Mouse (Mus musculus): Measurements from ENCODE around the gene Lpcat2.
"Not testable (repeated sequence)": the region's sequence is repeated elsewhere in the genome, so short reads cannot be mapped to it uniquely, and the experiment has no call there.

The Lpcat2 gene

DNA sequence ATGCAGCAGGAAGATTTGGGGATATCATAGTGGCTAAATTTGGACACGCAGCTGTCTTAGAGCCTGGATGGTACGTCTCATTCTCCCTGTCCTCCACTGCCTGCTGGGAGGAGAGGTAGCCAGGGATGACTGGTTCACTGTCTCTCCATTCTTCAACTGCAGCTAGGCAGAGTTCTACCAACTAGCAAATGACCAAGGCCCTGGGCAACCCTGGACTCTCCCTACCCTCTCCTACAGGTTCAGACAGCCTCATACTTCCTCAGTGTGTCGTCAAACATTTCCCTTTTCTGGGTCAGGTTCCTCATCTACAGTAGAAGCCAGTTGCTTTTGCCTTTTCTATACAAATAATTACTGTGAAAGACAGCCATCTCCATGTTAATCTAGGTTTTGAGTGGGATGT is 466 bp upstream of the Lpcat2 start:
- no peak for DNase-seq

DNA sequence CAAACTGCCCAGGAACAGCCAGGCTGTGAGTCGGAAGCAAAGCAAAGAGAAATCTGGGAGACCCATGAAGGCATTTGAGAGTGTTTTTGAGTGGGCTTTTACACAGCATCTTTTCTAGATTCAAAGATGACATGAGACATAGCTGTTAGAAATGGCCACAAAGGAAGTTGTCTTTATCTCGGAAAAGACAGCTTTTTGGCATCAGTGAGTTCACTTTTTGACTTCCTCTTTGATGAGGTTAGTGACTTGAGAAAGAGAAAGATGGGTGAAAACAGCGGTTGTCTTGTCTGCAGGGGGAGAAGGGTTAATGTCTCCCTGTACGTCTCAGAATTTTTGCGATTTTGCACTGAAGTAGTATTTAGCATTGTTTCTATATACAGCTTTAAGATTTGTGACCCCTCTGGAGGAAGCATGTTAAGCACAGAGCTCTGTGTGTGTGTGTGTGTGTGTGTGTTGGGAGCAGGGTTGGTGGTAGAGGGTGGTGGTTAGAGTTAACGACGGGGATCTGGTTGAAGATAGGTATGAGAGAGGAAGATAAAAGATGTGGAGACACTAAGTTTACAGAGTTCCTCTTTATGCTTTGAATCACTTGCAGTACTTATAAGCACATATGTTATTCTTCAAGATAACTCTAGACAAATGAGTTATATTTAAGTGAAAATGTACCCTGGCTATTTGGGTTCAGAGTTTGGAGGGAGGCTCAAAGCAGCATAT is 1.3 kb downstream of the Lpcat2 start:
- no peak for DNase-seq

DNA sequence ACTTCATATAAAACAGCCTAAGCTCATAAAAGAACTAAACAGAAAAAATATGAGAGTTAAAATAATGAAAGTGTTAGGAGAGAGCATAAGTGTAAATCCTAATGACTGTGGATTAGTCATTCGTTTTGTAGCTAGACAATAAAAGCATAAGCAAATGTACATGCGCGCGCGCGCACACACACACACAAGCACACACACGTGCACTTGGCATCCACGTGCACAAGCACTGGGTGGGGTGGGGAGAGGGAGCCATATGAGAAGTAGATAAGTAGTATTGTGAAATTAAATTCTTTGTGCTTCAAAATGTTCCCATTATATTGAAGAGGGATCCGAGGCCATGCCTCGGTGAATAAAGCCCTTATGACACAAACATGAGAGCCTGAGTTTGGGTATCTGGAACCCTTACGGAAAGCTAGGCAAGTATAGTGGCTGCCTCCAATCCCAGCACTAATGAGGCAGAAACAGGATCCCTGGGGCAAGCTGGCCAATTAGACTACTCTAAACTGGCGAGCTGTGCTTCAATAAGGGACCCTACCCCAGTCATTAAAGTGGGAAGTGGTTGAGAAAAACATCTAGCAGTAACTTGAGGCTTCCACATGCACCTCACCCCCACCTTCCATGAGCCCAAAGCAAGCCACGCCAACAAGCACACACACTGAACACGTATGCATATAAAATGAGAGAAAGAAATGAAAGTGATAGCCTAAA is 3.5 kb downstream of the Lpcat2 start:
- DNase-seq, result no peak

DNA sequence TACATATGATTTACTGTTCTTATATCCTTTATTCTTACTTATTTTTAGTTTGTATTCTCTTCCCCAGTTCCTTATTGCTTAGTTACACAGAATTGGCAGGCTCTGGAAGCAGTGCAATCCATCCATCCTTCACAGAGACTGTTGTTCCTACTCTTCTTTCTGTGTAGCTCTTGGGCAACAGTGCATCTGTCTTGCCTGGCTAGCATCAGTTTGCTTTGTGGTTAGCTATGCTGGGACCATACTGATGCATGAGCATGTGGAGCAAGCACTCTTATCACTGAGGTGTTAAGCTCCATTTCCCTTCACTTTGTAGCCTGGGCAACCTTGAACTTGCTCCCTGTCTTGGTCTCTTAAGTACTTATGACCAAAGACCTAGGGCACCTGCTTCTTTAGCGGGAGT is 6.8 kb downstream of the Lpcat2 start:
- no peak for DNase-seq

DNA sequence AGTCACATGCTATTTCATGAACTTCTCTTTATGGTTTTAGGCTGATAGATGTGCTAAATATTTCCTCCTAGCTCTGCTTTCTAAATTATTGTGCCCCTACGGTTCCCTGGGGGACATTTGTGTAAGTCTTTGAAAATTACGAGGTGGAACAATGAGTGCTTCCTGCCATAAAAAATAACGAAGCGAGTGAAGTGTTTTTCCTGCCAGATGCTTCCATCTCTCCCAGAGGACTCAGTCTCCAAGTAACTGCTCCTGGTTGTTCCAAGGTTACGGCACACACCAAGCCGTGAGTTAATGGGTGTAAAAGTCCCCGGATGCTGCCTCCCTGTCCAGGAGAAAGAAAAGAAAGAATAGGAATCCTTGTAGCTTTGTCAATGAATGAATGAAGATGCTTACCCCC is 15.1 kb downstream of the Lpcat2 start:
- no peak for DNase-seq

DNA sequence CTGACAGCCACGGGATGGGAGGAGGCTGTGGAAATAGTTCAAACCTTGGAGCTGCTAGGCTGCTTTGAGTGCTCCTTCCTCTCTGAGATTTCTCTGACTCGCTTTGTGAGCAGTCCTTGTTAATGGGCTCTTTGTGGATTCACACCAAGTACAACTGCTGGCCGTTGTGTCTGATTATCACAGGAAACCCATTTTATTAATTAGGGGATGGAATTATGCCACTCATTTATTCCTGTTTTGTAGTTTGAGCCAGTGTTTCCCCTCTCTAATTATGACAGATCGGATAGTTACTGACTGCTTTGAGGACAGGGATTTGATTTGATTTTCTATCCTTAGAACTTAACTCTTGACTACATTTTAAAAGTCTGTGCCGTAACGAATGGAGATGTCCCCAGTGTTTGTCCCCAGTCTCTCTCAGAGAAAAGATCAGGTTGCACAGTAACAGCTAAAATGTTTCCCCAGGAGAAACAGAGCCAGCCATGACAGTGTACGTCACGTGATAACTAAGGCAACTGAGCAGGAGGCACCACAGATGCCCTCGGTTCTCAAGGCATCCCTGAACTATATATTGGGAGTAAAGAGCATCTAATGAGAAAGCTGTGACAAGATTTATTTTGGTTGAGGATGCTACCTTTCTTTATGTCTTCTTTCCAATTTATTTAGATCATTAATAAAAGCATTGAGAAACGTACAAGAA is 17.1 kb downstream of the Lpcat2 start:
- DNase-seq, result no peak

DNA sequence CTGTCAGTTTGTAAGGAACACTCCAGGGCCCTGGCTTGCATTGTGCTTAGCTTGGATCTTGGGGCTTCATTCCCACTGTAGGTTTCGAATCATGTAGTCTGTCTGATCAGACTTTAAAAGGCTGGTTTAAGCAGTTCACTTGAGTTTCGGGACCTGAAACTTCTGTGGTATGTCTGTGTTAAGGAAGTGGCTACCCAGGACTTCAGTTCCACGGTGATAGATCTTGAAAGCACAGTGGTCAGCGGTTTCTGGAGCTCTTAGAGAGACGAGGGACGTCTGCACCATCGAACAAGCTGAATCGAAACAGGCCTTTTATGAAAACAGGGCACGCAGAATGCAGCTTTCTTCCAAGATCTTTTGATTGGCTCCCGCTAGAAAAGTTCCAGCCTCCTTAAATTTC is 20.7 kb downstream of the Lpcat2 start:
- no peak for DNase-seq

DNA sequence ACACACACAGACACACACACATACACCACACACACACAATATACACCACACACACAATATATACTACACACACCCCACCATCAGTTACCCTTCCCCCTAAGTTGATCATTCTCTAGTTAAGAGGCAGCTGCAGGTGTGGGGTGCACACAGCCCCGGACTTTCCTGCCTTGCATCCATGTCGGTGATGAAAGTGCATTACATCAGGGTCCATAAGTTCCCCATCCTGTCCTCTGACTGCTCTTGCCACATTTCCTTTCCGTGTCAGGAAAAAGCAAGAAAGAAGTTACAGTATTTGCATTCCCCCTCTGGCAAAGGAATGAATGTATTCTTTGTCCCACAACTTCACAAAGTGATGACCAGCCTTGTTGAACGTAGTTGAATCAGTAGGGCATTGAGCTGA is 26.1 kb downstream of the Lpcat2 start:
- no peak for DNase-seq

DNA sequence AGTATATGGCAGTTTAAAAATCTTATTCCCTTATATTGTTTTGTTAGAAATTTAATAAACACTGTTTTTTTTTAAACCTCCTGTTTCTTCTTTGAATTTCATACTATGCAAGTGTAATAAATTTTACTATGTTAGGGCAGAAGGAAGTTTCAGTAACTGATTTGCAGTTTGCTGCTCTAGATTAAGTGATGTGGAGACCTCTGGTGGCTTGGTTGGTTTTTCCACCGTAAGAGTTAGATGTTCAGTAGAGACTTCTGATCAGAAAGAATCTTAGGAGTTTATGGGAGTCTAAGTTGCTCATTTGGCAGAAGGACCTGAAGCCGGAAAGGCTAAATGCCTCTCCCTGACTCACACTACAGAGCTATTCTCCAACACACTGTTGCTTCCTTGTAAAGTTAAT is 28.6 kb downstream of the Lpcat2 start:
- peak; percentile 7 for DNase-seq

DNA sequence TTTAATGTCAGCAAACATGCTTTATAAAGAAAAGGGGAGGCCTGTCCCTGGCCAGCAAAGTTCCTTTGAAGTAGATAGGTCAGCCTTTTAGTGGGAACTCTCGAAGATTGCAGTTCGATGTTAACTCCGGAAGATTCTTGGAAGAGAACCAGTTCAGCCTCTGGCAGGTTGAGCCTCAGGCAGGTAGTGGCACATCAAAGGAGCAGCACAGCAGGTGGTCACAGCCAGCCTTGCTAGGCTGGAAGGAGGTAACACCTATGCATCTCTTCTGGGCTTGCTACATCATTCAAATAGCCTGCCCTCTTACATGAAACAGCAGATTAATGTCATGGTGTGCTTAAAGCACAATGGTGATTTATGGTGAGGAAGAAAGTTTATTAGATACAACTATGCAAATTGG is 37.1 kb downstream of the Lpcat2 start:
- not testable (repeated sequence) for DNase-seq

DNA sequence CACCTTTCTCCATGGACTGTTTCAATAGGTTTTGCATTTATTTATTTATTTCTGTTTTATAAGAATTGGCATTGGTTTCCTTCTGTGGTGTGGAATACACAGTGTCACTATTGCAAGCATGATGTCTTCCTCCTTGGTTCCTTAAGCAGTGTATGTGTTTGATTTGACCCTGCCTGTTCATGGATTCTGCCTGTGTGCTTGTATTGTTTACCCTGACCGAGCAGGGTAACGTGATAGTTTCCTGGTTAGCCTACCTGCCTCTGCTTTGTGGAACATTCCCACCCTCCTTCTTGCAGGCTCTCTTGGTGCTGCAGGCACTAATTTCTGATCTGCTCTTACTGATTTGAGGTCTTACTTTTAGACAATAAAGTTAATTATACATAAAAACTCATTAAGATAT is 38.7 kb downstream of the Lpcat2 start:
- no peak for DNase-seq

DNA sequence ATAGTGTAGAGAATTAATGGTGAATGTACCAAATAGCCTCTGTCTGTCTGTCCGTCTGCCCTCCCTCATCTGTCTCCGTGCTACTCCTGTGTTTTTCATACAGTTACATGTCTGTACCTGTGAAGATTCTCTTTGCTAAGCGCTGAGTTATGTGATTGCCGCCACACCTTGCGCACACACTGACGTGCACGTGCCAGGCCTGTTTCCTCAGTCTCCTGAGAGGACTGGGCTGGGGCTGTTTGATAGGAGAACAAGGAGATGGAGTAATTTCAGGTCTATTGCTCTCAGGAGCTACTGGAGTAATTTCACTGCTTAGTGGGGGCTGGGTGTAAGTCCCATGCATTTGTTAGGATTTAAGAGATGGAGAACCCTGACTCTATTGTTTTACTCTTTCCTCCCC is 39.9 kb downstream of the Lpcat2 start:
- no peak for DNase-seq

DNA sequence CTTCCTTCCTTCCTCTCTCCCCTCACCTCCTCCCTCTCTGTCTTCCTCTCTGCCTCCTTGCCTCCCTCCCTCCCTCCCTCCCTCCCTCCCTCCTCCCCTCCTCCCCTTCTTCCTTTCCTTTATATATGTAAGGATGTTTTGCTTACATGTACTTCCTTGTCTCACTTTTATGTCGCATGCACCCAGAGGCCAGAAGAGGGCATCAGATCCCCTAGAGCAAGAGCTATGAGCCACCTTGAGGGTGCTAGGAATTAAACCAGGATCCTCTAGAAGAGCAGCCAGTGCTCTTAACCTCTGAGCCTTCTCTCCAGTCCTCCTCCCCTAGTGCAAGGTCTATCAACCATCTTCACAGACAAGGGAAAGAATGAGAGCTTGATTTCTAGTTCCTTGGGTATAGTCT is 40.9 kb downstream of the Lpcat2 start:
- no peak for DNase-seq

DNA sequence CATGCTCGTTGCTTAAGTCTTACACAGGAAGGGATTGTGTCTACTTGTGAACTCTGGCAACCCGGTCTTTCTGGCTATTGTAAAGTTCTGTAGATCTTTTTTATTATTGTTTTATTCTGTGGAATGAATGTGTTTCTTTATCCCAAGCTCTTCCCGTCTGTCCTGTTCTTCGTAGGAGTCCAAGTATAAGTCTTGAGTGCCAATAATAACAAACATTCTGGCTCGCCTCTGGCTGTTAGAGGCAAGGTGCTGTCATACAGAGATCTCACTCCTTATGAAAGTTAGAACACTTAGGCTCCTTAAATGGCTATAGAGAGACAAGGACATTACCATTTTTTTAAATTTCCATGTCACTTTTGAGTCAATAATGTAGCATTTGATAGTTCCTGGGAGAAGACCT is 41.5 kb downstream of the Lpcat2 start:
- DNase-seq, result no peak

DNA sequence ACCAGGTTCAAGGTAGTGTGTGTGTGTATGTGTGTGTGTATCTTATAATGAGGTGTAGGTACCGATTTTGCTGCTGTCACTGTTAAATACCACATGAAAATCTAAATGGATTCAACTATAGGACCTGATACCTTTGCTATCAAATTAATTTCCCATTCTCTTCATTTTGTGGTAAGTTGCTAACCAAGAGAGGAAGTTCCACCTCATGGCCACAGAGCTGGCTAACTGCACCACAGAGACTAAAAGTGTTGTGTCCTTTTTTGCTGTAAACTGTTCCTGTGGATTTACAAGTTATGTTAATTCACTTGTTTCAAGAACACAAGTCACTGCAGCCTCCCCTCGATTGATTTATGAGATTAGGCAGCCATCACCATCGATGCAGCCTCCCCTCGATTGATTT is 42.7 kb downstream of the Lpcat2 start:
- no peak for DNase-seq

DNA sequence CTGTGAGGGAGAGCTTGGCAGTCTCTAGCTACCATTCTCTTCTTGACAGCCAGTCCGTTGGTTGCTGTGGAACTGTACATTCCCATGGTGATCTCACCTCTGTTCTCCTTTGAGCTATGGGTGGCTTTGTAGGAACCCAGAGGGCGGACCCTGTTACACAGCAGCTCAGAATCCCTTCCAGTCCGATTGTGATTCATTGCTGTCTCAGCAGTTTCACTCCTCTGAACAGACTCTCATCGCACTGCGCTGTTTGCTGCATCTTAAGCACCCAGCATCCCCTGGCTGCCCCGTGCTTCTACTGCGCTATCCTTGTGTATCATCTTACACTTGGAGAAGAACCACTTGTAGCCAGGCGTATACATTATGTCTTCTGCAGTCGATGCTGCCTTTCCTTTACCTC is 44.5 kb downstream of the Lpcat2 start:
- no peak for DNase-seq

DNA sequence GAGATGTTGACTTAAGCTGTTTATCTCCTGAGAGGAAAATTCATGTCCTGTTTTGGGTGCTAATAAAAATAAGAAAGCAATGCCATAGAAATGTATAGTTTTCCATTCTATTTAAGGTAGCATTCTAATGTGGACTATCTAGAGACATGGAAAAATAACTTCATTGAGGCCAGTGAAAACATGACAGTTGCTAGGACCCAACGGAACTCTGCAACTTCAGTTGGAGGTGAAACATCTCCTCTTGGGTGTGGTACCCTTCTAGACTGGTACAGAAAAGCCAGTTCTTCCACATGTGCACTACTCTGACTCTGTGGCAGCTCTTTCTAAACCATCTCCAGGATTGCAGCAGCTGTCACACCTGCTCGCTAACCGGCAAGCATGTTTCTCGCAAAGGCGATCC is 46.0 kb downstream of the Lpcat2 start, which contains the start of gene Capns2:
TSS of gene Capns2 (plus strand) at position 301 of the 400 bp plus-strand sequence.
- DNase-seq, result no peak

DNA sequence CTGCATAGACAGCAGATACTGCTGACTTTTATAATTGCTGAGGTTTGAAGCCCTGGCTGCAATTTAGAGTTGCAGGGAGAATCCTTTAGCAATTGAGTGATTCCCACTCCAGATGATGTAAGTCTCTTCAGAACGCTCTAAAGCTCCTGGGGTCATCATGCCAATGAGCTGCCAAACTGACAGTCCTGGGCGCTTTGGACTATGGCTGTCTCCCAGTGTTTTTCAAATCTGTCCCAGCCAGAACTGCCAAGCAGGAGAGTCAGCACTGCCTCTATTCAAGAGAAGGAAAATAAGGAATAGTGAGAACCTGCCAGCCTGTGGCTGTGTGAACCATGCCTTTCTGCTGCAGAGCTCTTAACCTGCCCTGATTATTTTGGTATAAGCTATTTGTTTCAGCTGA is 47.8 kb downstream of the Lpcat2 start:
- no peak for DNase-seq

DNA sequence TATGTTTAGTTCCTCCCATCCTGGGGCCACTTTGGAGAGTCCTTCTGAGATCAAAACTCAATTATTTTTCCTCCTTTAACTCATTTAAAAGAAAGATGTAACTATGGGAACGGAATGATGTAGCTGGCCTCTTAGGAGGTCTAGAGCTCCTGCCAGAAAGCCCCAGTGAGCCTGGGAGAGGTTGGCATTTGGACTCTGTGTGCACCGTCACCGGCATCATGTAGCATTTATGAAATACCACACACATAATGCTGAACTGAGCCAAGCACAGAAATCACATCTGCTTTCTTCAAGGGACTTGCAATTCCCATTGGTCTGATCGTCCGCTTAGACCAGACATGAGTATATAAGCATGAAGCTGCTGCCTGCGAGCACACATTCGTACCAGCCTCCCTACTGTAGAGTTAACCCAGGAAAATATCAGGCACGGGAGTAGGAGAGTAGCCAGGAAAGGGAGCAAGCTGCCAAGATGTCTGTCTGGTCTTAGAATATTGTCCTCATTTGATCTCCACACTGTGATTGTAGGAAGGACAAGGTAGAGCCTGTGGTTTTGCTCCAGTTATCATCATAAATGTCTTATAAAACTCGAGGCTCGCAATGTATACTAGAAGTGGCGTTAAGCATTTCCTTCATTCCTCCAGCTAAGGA is 48.5 kb downstream of the Lpcat2 start:
- no peak for DNase-seq

DNA sequence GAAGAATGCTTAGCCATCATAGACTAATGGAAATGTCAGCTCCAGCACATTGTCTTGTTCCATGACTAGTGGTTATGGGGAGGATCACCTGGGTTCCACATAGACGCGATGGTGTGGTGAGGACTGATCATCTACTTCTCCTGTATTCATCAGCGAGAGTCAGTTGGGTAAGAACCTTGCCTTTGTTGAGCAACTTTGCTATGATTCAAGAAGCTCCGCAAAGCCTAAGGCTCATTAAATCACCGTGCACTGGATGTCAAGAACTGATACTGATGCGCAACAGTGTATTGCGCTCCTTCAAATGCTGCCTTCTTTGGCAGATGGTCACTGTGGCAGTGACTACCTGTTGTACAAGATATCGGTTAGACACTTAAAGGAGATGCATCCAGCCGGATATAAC is 51.4 kb downstream of the Lpcat2 start:
- no peak for DNase-seq

DNA sequence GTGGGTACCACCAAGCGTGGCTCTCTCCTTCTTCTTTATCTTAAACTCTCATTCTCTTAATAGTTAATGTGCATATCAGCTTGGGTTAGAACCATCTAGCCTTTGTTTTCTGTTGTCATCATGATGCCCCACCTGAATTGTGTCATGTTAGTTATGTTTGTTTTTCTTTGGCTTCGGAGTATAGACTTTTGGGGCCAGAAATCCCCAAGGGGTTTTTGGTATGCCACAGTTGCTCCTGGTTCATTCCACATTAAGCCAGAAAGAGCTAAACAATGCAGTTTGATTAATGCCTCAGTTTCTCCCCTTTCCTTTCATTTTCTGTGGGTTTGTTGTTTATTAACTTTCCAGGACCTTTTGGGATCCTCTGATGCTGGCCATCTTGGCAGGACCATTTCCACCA is 53.3 kb downstream of the Lpcat2 start:
- DNase-seq, result no peak

DNA sequence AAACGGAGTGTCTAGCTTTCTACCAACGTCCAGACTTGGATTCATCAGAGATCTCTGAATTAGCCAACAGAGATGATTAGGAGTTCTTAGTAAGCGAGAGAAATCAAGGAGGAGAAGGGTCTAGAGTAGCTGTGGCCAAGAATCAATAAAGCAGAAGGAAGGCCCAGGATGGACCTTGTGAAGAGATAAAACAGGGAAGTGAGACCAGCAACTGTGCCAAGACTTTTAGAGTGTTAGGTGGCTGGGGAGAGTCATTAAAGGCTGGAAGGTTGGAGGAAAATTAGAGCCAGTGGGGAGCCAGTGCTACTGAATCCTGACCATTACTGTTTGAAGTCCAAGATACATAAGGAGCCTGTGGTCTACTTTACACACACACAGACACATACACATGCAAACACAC is 56.3 kb downstream of the Lpcat2 start:
- no peak for DNase-seq

DNA sequence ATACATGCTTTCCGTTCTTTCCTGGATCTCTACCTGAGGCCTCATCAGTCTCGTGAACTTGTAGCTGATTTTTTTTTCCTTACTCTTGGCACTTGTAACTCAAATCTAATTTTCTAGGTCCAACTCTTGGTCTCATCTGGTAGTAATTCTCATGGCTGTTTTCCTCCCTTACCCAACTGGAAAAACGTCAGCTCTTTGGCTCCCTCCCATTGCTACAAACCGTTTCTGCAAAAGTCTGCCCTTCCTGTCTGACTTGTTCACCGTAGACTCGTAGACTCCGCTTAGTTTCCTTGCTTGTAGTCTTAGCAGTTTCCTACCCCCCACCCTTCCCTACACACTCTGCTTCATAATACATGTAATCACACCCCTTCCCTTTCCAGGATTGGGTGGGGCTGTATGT is 58.3 kb downstream of the Lpcat2 start:
- no peak for DNase-seq

DNA sequence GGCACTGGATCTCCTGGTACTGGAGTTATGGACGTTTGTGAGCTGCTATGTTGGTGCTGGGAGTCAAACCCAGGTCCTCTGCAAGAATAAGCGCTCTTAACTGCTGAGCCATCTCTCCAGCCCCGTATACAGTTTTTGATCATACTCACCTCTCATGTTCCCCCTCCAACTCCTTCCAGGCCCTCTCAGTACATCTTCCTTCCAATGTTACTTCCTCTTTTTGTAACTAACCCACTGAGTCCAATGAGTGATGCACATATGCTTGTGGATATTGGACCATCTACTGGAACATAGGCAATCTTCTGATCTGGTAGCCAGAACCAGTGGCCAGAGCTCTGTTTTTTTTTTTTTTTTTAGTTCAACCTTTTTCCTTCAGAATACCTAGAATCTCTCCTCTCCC is 60.9 kb downstream of the Lpcat2 start:
- no peak for DNase-seq
